Mouse (Mus musculus) left cerebral cortex, adult 2 months (tissue): ENCODE data around the gene Serpina9. TPM values are rescaled to one million over a fixed set of nuclear protein-coding genes. Genes with fewer than 3 reads are reported as not detected.

Experiments used
- DNase-seq, 2 experiments: peaks; one replicate each; pipeline ENCODE4 v3.0.0; 2021 to 2022; ENCODE audit warnings: low spot score in 2 of 2, mixed read lengths in 1 of 2; ENCODE audit errors: extremely low spot score in 1 of 2
- H3K27ac ChIP-seq: fragments of 200-600 bp; 2 replicates; pipeline ENCODE4 v1.8.1; 2022
- H3K4me3 ChIP-seq: fragments of 200-600 bp; 2 replicates; pipeline ENCODE4 v1.8.1; 2022
- CTCF ChIP-seq: fragments of 200-600 bp; IDR thresholded peaks from 2 replicates; pipeline ENCODE4 v1.8.1; 2022; ENCODE audit warnings: antibody characterized with exemption, mild to moderate bottlenecking, moderate library complexity
- intact Hi-C: fragments of 180-260 bp; cut with DNase I; formaldehyde crosslinking; loops from one replicate; pipeline ENCODE4 v1.15.1; 2025
- total RNA-seq, 2 experiments: library from RNA; stranded (reverse); gene quantifications; 2 replicates each; pipeline ENCODE4 v1.2.3; 2021

The Serpina9 gene
- total RNA-seq, 2 experiments from 2014 or later = 1.0 to 3.7 TPM

GRCm38 (mm10) chr12:104029986-104030385, 16.4 kb upstream of the Serpina9 start:
- Histone ChIP-seq H3K4me3 (no peak overlapping the region), H3K27ac (no peak overlapping the region)
- peak; percentile 63 for TF ChIP-seq CTCF
- no peak for DNase-seq
- intact Hi-C loops = no loop called here

GRCm38 (mm10) chr12:104015280-104015679, 1.7 kb upstream of the Serpina9 start:
- no peak overlapping the region for H3K27ac ChIP-seq
- H3K4me3 ChIP-seq = no peak overlapping the region
- no peak for TF ChIP-seq CTCF
- no peak for DNase-seq
- intact Hi-C loops = no loop called here

GRCm38 (mm10) chr12:104004689-104005088, 8.9 kb downstream of the Serpina9 start:
- no peak for DNase-seq
- Histone ChIP-seq H3K27ac (no peak overlapping the region), H3K4me3 (no peak overlapping the region)
- intact Hi-C loops = no loop called here
- TF ChIP-seq CTCF = no peak; the same call in 1 of the 2 replicates

- no peak overlapping the region for H3K27ac ChIP-seq
- H3K4me3 ChIP-seq = no peak overlapping the region
- DNase-seq = no peak
- intact Hi-C loops = no loop called here
- no peak for TF ChIP-seq CTCF
Measured at GRCm38 (mm10) chr12:104003238-104003612, 10.3 kb downstream of the Serpina9 start.

GRCm38 (mm10) chr12:104002569-104003237, 10.9 kb downstream of the Serpina9 start:
- no peak for DNase-seq
- Histone ChIP-seq H3K4me3 (no peak overlapping the region), H3K27ac (no peak overlapping the region)
- intact Hi-C loops = no loop called here
- no peak for TF ChIP-seq CTCF

GRCm38 (mm10) chr12:104000594-104000993, 13.0 kb downstream of the Serpina9 start:
- Histone ChIP-seq H3K4me3 (no peak overlapping the region), H3K27ac (no peak overlapping the region)
- intact Hi-C loops = no loop called here
- no peak for DNase-seq
- no peak for TF ChIP-seq CTCF

- Histone ChIP-seq H3K27ac (no peak overlapping the region), H3K4me3 (no peak overlapping the region)
- DNase-seq = no peak
- intact Hi-C loops = no loop called here
- no peak for TF ChIP-seq CTCF
Measured at GRCm38 (mm10) chr12:103999611-104000010, 13.9 kb downstream of the Serpina9 start.

GRCm38 (mm10) chr12:103996513-103996912, 17.0 kb downstream of the Serpina9 start:
- intact Hi-C loops = no loop called here
- DNase-seq = no peak
- no peak overlapping the region for H3K4me3 ChIP-seq
- TF ChIP-seq CTCF = no peak
- H3K27ac ChIP-seq = no peak overlapping the region

- peak; percentile 74 for TF ChIP-seq CTCF
- intact Hi-C loops = loop anchor here (1.0 to 2.0 kb wide), 2 partner anchors 74 to 423 kb away; no protein-coding TSS in a partner anchor
- H3K27ac ChIP-seq = no peak overlapping the region
- peak; percentile 83 to 86 for DNase-seq
- no peak overlapping the region for H3K4me3 ChIP-seq
Measured at GRCm38 (mm10) chr12:103995292-103996072, 18.1 kb downstream of the Serpina9 start.

GRCm38 (mm10) chr12:103992945-103993344, 20.6 kb downstream of the Serpina9 start:
- no peak for TF ChIP-seq CTCF
- intact Hi-C loops = no loop called here
- H3K27ac ChIP-seq = no peak overlapping the region
- DNase-seq = no peak
- no peak overlapping the region for H3K4me3 ChIP-seq

- Histone ChIP-seq H3K4me3 (no peak within 1 kb of the TSS), H3K27ac (no peak within 1 kb of the TSS)
- intact Hi-C loops = no loop called here
- no peak for TF ChIP-seq CTCF
- DNase-seq = no peak
Measured at GRCm38 (mm10) chr12:103989857-103990256, 23.7 kb downstream of the Serpina9 start, which contains the start of gene Serpina11. TSS of gene Serpina11 (minus strand) at chr12:103989957.

- intact Hi-C loops = no loop called here
Measured at GRCm38 (mm10) chr12:103989514-103989767, 24.1 kb downstream of the Serpina9 start.

More at GRCm38 (mm10) chr12:103989514-103989767, 24.1 kb downstream of the Serpina9 start:
- DNase-seq = no peak
- no peak overlapping the region for H3K4me3 ChIP-seq
- no peak overlapping the region for H3K27ac ChIP-seq
- no peak for TF ChIP-seq CTCF
